Mouse (Mus musculus) liver, postnatal 0 days (tissue): ENCODE data around the gene Slc19a1.

ENCODE experiments used
- CTCF ChIP-seq: sonication (generic); IDR thresholded peaks from 2 replicates; pipeline ENCODE4 v1.5.1; 2016; ENCODE audit warnings: antibody characterized with exemption, low read depth
- EP300 ChIP-seq: IDR thresholded peaks from 2 replicates; pipeline ENCODE4 v1.6.1; 2016; ENCODE audit warnings: antibody characterized with exemption, low read depth, mild to moderate bottlenecking

- TF ChIP-seq CTCF, result peak; percentile 98
- TF ChIP-seq EP300, result no peak
Observed at GRCm38 (mm10) chr10:77021399-77022052, 10.5 kb upstream of the Slc19a1 start.
